10 mouse cellular contexts compared by ENCODE assay signal in the genomic region with DNA sequence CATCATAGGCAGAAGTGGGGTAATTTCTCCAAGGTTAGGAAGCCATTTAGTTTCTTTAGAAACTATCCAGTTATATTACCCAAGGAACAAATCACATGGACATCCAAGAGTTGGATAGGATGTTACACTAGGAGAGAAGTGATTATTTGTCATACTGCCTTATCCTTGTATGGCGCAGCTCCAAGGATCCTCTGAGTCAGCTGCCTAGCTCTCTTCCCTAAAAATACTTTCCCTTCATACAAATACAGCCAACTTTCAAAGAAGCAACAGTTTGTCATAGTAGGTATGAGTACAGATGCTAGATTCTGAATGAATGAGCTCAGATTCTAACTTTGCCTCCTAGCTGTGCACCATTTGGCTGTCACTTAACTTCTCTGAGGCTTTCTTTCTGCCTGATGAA.
DNase-seq lines count a peak whose midpoint lies in the region.
"Had no signal": no experiment of that assay in that cellular context is flagged by ENCODE, and none has a peak within 500 bp of the region (broad histone marks: within the 10 kb centered on the region; RNA-seq: fewer than 3 reads in every experiment).

No protein-coding gene starts in this region.

- intact Hi-C loops in heart, postnatal 36 days (cut with DNase I) = no loop called here

- DNase-seq in heart, adult 8-10 months (ENCODE audit: low spot score) = peak; percentile 28
- no peak for DNase-seq in heart, postnatal 36 days
- DNase-seq in 3134 (ENCODE audit: extremely low read depth, insufficient read length, low spot score) (peak; percentile 77), NIH3T3 (ENCODE audit: low read depth) (peak; percentile 87)
- DNase-seq in fat pad, adult 2 months (ENCODE audit: extremely low read depth, low read depth, low spot score) = peak; percentile 5
- no peak for DNase-seq in thymus, postnatal 36 days
- DNase-seq in kidney, adult 8-10 months = no peak
- DNase-seq: forebrain, postnatal 0 days; kidney, adult 18-20 months; kidney, postnatal 4 days had no signal

Comparison
In these comparisons a context has a peak if more than half of its experiments do, and no peak if none do; other contexts are left out.
1. DNase-seq: peak in heart, adult 8-10 months (single experiment), 3134 (single experiment), NIH3T3 (single experiment) and fat pad, adult 2 months (single experiment); none in heart, postnatal 36 days (0 of 2), thymus, postnatal 36 days (0 of 2) and kidney, adult 8-10 months (0 of 2).